Mouse (Mus musculus) right cerebral cortex, postnatal 25 days (tissue): Measurements from ENCODE around the gene Man2c1.

Experiments used
- DNase-seq: peaks from one replicate; pipeline ENCODE4 v3.0.0; 2022

The Man2c1 gene

DNA sequence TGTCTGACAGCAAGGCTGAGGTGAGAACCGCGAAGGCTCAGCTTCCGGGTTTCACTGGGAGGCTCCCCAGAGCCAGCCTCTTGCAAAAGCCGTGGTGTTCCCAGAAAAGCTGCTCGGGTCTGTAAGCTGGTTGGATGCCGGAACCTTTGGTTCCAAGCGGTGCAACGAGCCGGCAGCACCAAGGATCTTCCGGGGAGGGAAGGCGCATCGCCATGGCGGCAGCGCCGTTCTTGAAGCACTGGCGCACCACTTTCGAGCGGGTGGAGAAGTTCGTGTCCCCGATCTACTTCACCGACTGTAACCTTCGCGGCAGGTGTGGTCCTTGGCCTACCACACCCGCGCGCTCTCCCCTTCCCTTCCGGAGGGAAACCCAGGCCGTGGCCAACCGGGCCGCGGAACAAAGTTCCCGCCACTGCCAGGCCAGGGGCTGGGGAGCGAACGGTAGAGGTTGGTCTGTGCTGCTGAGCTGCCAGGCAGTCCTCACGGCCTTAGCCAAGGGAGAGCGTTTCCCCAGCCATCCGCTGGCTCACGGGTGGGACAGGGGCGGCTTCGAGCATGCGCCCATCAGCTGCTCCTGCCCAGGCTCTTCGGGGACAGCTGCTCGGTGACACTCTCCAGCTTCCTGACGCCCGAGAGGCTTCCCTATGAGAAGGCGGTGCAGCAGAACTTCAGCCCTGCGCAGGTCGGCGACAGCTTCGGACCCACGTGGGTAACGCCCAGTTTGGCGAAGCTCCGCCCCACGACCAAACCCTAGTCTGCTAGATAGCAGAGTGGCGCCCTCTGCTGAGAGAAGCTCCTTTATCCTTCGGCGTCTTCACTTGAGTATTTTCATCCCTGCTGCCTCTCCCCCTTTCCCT is at the start of gene Man2c1:
Gene Man2c1, plus strand, starts transcription at position 114 of the 857 bp plus-strand sequence.
- peak; percentile 92 for DNase-seq

DNA sequence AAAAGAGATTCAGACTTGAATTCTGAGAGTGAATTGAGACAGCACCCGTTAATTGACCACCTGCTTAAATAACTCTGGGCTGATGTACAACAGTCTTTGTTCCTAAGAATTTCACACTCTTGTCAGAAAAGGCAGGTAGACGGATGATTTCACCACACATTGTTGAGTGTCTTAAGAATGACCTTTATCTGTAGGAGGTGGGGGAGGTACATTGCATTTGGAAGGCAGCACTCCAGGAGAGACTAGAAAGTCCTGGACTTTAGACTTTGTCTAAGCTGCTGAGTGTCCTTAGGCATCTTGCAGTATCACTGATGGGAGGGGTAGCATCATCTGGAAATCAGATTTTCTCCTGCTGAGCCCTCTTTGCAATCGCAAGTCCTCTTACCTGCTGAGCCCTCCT is 48.3 kb upstream of the Man2c1 start:
- DNase-seq, result no peak

DNA sequence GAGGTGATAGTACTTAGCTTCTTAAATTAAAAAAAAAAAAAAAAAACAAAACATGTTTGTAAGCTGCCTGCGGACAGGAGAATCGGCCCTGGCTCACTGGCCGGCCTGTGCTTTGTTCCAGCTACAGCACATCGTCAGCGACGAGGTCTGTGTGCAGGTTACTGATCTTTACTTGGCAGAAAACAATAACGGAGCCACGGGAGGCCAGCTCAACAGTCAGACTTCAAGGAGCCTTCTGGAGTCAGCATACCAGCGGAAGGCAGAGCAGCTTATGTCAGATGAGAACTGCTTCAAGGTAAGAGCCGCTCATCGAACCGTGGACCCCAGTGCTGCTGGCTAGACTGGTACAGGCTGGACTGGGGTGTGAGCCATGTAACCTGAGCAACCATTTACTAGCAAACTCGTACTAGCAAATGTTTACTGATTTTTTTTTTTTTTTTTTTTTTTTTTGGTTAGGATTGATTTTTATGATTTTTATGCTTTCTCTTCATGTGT is 13.2 kb upstream of the Man2c1 start:
- no peak for DNase-seq

DNA sequence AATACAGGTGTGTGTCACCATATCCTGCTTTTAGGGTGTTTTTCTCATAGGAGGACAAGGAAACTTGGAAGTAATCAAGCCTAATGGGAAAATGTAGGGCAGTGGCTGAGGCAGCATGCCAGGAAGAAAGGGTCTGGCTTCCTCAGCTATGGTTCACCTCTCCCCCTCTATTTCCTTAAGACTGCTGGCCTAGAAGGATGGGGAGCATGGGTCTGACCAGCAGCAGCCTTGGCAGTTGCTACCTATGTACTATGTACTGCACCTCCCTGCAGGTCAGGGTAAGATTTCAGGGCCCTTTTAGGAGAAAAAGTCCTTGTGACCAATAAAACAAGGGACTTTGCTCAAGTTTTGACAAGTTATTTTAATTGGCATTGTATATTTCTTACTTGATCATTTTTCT is 849 bp upstream of the Man2c1 start:
- no peak for DNase-seq

DNA sequence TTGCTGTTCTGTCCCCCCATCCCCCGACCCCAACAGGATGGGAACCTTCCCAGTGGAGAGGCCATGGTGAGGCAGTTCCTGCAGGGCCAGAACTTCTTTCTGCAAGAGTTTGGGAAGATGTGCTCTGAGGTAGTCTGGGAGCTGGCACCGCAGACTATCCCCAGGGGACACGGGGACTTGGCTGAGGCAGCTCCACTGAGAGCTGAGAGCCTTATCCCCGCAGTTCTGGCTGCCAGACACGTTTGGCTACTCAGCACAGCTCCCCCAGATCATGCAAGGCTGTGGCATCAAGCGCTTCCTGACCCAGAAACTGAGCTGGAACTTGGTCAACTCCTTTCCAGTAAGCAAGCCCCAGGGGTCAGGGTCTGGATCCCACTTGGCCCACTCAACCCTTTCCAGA is 6.8 kb downstream of the Man2c1 start:
- no peak for DNase-seq

DNA sequence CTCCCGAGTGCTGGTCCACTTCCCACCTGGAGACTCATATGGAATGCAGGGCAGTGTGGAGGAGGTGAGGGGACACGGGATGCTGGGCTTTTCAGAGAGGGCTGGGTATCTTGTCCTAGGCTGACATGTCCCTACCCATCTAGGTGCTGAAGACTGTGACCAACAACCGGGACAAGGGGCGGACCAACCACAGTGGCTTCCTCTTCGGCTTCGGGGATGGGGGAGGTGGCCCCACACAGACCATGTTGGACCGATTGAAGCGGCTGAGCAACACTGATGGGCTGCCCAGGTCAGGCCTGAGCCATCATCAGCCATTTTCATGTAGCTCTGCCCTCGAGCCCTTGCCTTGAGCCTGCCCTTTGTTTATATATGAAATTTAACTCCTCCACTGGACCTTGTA is 7.3 kb downstream of the Man2c1 start:
- no peak for DNase-seq

DNA sequence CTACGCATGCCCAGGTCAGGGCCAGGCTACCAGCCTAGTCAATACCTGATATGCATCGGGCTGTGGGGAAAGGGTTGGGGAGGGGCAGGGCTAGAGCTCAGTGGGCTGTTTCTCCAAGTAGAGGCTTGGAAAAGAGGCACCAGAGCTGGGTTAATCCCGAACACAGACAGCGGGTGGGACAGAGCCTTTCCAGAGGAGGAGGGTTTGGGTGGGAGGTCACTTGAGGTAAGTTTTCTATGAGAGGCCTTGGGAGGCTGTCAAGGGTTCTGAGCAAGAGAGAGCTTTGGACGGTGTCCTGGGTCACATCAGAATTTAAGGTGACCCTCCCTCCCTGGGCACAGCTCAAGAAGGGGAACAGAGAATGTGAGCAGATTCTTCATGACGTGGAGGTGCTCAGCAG is 8.0 kb downstream of the Man2c1 start:
- DNase-seq, result no peak

DNA sequence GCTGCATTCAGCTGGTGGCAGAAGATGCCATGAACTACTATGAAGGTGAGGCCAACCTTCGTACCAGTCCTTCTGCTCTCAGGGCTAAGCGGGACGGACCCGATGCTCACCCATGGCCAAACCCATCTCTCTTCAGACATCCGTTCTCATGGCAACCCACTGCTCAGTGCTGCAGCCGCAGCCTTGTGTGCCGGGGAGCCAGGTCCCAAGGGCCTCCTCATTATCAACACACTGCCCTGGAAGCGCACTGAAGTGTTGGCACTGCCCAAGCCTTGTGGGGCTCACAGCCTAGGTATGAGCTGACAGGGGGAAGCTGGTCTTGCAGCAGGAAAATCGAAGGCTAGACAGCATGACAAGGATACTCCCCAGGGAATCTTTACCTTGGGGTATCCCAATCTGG is 8.6 kb downstream of the Man2c1 start:
- no peak for DNase-seq

DNA sequence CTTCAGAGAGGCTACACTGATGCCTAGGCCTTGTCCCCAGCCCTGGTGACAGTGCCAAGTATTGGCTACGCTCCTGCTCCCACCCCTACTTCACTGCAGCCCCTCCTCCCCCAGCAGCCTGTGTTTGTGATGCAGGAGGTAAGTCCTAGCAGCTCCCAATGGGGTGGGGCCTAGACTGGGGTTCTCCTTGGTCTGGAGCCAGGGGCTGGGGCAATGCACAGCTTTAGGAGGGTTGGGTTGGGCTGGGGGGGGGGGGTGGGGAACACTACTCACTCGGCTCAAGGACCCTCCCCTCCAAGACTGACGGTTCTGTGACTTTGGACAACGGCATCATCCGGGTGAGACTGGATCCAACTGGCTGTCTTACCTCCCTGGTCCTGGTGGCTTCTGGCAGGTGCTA is 9.1 kb downstream of the Man2c1 start:
- DNase-seq, result no peak

DNA sequence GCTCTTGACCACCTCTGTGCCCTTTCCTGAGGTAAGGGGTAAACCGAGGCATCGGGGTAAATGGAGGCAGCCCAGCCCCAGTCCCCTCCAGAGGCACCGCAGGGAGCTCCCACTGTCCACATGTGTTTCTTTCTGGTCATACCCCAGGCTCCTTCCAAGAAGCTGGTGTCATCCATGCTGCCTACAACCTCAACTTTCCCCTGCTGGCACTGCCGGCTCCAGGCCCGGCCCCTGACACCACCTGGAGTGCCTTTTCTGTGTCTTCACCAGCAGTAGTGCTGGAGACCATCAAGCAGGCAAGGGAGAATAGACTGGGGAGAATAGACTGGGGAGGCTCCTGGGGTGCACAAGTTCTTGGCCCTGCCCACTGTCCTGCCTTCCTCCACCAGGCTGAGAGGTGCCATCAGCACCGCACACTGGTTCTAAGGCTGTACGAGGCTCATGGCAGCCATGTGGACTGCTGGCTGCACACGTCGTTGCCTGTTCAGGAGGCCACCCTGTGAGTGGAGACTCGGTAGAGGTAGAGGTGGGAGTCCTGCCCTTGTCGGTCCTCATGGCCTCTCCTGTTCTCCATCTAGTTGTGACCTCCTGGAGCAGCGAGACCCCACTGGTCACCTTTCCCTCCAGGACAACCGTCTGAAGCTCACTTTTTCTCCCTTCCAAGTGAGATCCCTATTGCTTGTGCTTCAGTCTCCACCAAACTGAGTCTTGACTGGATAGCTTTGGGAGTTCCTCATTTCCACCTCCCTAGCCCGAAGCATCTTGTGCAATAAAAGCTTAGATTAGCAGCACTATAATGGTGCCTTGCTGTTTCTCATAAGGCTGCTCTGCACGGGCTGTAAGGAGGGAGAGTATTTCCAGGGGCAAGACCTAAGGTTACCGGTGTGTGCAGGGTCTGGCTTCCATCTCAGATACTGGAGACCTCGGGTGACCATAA is 11.2 kb downstream of the Man2c1 start:
- DNase-seq, result no peak

DNA sequence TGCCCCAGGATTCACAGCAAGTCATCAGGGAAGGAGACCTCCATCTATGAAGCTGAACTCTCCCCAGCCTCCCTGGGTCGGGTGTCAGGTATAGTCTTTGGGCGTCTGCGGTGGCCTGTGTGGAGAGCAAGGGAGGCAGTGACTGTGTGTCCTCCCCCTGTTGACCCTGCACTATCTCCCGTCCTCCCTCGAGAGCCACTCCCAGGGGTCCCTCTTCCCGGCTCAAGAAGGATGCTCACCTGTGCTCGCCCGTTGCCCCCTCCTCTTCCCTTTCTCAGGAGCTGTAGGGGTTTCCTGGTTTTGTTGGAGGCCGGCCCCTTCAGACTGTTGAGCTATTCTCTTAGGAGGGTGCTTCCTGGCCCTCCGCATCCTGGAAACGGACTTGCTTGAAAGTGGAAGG is 12.7 kb downstream of the Man2c1 start:
- no peak for DNase-seq

DNA sequence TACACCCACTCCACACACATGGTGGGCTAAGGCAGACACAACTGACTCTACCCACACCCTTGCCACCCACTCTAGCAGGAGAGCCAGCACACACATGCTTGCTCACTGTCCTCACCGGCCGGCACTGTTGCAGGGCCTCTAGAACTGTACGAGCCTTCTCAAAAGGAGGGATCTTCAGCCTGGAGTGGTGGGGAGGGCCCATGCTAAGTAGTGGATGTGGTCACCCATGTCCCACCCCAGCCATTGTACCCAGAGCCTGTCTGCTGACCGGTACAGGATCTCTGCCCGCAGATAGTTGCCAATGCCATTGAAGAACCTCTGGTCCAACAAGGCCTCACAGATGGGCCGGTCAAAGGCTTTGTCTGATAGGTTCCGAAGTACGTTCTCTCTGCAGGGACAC is 14.3 kb downstream of the Man2c1 start:
- no peak for DNase-seq

DNA sequence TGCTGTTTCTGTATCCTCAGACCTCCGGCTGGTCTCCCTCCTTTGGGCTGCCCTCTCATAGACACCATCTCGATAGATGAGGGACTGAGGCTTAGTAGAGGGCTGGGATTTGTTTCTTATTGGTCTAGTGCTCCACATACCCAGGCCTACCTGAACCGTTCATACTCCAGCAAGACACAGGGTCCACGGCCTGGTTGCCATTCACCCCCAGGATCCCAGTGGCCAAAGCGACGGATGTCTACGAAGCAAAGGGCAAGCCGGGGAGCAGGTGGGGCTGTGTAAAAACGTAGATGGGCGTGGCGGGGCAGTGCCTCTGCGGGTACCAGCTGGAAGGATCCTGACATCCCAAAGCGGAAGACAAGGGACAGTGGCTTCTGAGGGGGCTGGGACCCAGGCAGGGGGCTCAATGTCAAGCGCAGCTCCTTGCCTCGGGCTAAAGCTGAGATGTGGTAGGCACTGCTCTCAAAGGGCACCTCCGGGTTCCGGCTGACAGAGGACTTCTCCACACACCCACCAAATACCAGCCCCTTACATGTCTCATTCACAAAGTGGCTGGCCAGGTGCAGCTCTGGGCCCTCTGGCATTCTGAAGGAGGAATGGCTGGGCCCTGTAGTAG is 16.1 kb downstream of the Man2c1 start:
- DNase-seq, result no peak

DNA sequence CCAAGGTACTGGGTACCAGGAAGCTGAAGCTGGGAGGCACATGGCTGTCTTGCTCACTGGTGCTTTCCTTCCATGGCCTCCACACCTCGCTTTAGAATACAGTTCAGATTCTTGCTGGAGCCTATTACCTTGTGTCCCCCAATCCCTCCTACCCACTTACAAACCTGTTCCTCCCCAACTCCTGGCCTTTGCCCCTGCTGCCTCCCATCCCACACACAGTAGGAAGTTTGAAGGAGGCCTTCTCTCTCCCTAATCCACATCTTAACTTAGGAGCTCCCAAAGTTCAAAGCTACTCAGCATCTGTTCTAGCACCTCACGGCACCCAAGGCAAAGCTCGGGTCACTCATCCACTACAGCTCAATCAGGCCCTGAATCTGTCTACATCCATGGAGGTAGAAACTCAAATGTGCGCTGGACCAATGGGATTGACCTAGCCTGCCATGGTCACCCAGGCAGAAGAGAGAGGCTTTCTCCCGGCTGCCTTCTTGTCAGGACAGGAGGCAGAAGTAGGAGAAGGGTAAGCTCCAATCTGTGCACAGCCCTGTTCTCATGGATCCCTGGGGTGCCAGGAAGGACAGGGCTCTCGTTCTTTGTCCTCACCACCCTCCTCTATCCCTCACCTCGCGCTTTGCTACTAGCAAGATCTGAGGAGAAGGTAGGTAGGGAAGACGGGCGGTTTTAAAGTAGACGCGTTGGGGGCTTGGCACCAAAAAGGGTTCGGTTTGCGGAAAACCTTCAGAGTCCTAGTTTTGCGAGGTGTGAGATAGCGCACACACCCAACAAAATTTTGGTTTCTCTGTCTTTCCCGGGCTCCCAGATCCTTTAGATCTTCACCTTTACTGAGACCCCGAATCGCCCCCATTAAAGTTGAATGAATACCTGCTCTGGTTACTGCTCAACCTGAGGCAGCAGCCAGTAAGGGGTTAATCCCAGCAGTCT is 17.0 kb downstream of the Man2c1 start:
- DNase-seq, result no peak

DNA sequence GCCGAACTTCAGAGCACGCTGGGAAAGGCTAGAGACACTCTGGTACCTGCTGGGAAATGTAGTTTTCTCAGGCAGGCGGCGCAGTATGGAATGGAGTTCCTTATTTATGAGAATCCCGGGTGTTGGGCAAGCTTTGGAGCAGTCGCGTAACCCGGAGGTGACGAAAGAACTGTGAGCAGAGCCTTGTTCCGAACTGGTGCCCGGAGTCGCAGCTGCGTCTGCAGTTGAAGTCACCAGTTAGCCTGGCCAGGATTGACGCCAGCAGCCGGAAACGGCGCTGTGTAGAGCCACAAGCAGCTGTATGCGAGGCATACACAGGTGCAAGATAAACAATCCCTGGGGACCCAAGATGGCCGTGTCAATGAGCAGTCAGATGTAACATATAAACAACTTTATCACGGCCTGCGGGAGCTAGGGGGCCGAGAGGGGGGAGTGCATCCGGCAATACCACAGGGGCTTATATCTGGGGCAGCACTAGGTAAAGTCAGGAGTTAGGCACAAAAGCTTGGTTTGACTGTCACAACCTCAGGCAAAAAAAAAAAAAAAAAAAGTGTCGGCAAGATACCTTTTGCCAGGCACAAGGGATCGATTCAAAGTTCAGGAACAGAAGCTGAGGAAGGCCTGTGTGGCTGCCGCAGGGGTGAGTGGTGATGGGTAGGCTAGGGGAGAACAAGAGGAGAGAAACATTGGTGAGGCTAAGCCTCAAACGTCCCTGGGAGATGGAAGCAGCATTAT is 17.8 kb downstream of the Man2c1 start, which contains the start of gene Neil1:
Gene Neil1, minus strand, starts transcription at position 162 of the 735 bp plus-strand sequence.
- DNase-seq, result peak; percentile 89

DNA sequence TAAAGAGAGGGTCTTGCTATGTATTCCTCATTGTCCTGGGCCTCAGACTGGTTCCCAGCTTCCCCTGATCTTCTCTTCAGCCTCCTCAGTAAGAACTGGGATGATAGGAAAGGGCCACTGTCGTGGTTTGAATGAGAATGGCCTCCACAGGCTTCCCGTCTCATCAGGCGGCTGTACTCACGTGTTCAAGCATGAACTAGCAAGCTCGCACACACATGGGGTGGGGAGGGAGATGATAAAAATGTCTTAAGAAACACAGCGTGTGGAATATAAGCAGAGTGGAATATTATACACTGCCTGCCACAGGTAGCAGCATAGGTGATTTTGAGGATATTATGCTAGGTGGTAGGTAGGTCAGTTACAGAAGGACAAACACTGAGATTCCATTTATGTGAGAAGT is 18.5 kb downstream of the Man2c1 start:
- no peak for DNase-seq

DNA sequence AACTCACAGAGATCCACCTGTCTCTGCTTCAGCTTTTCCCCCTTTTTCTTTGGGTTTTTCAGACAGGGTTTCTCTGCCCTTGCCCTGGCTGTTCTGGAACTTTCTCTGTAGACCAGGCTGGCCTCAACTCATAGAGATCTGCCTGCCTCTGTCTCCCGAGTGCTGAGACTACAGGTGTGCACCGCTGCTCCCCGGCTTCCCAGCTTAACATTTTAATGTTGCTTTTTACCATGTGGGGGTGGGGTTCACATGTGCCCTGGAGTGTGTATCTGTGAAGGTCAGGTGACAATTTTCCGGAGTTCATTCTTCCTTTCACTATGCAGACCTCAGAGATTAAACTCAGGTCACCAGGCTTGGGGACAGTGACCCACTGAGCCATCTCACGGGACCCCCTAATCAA is 19.7 kb downstream of the Man2c1 start:
- DNase-seq, result no peak

DNA sequence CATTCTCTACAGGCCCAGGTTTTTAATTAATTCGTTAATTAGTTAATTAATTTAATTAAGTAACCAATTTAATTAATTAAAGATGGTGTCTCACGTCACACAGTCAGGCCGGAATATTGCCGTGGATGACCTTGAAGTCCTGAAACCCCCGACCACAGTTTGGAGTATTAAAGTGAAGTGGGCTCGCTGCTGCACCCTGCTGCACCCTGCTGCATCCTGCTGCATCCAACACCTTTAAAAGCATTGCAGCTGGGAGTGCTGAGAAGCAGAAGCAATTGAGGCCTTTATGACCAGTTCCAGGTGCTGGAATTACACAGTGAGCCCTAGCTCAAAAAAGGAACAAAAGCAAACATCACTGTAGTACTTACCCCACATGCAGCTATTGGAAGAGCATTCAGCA is 21.8 kb downstream of the Man2c1 start:
- DNase-seq, result no peak

DNA sequence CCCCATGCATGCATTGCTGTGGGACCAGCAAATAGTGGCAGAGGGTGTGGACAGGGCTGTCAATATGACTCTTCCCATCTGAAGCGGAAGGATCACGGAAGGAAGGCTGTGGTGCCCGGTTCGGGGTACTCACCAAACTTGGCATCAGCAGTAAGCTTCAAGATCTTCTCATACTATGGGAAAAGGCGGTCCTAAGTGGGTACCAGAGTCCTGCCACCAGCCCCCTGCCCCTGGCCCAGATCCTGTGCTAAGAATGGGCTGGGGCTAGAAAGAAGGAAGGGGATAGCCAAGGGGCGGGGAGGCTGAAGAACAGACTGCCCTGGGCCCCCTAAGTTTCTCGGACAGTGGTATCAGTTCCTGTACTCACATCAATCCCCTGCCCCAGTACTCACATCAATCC is 25.9 kb downstream of the Man2c1 start:
- no peak for DNase-seq

DNA sequence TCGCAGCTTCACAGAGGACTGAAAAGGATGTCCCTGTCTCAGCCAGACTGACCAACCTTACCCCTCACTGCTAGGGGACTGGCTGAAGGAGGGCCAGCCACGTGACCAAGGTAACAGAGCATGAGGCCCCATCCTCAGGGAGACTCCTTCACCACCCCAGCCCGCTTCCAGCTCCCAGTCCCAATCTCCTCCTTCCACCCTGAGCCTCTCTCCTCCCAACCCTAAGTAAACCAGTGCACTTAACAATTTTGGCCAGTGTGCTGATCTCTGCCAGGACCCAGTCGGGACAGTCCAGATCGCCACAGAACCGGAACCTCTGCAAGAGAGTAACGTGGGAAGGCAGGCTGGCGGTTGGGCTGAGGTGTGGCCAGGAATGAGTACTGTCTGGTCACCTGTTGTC is 26.3 kb downstream of the Man2c1 start:
- no peak for DNase-seq

DNA sequence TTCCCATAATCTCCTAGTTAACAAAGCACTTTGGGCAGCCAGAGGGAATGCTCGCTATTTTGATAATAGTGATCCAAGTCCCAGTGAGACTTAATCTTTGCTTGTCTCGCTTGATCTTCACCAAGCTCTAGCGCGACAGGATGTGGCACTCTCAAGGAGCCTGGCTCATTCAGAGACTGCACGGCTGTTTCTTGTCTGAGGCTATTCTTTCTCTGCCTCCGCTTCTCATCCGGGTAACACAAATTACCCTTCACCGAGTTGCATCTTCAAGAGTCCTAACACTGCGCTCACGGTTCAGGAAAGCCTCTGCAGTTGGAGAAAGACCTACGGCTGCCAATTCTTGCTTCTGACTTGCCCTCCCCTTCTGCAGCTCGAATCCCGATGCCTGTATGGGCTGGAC is 27.0 kb downstream of the Man2c1 start:
- DNase-seq, result no peak
